Mouse (Mus musculus): ENCODE data around the gene Gamt. TPM values are rescaled to one million over a fixed set of nuclear protein-coding genes. Genes with fewer than 3 reads are reported as not detected.
"Not testable (repeated sequence)": the region's sequence is repeated elsewhere in the genome, so short reads cannot be mapped to it uniquely, and the experiment has no call there.

Gene Gamt
- polyA plus RNA-seq, 1 experiment from 2014 or later = 29.4 TPM

- H3K36me3 ChIP-seq (ENCODE audit: insufficient read depth) = no peaks in the 10 kb centered on the region
- 27% methylated on average over 16 of the region's 16 CpGs for WGBS
- H3K4me2 ChIP-seq = no peak overlapping the region
- DNase-seq (no peak), ATAC-seq (ENCODE audit: insufficient read depth) (no peak)
- TF ChIP-seq CTCF (IDR thresholded peaks at IDR 0.05; ENCODE audit: low read depth) = no peak
- H3K9ac ChIP-seq = peak overlapping the region; percentile 18; the same call in 1 of the 2 replicates
- no peaks in the 10 kb centered on the region for H3K9me3 ChIP-seq (ENCODE audit: low read depth, low read length)
- no peak overlapping the region for H3K4me3 ChIP-seq (ENCODE audit: low read depth, low read length)
- no peaks in the 10 kb centered on the region for H3K27me3 ChIP-seq (ENCODE audit: insufficient read depth, low read length)
- H3K27ac ChIP-seq (ENCODE audit: low read depth) = no peak overlapping the region
- no peaks in the 10 kb centered on the region for H3K4me1 ChIP-seq (ENCODE audit: insufficient read depth)
Observed at GRCm38 (mm10) chr10:80215048-80215772, 45.6 kb downstream of the Gamt start.

- not testable (repeated sequence) for H3K36me3 ChIP-seq (ENCODE audit: insufficient read depth); H3K27me3 ChIP-seq (ENCODE audit: insufficient read depth, low read length); H3K4me1 ChIP-seq (ENCODE audit: insufficient read depth); H3K9me3 ChIP-seq (ENCODE audit: low read depth, low read length); H3K4me3 ChIP-seq (ENCODE audit: low read depth, low read length); H3K4me2 ChIP-seq; H3K9ac ChIP-seq; DNase-seq; ATAC-seq (ENCODE audit: insufficient read depth); H3K27ac ChIP-seq (ENCODE audit: low read depth)
- 65% methylated on average over 7 of the region's 7 CpGs for WGBS
Observed at GRCm38 (mm10) chr10:80211547-80212103, 49.2 kb downstream of the Gamt start.

GRCm38 (mm10) chr10:80208841-80209371 lies 51.9 kb downstream of the Gamt start:
- Histone ChIP-seq H3K4me3 (ENCODE audit: low read depth, low read length) (no peak overlapping the region), H3K36me3 (ENCODE audit: insufficient read depth) (no peaks in the 10 kb centered on the region), H3K9me3 (ENCODE audit: low read depth, low read length) (no peaks in the 10 kb centered on the region), H3K4me1 (ENCODE audit: insufficient read depth) (no peaks in the 10 kb centered on the region), H3K9ac (no peak overlapping the region), H3K27me3 (ENCODE audit: insufficient read depth, low read length) (no peaks in the 10 kb centered on the region), H3K27ac (ENCODE audit: low read depth) (no peak overlapping the region), H3K4me2 (peak overlapping the region; percentile 18; the same call in 1 of the 2 replicates)
- 16% methylated on average over 24 of the region's 24 CpGs for WGBS
- DNase-seq (peak; percentile 23), ATAC-seq (ENCODE audit: insufficient read depth) (no peak)
- TF ChIP-seq CTCF (IDR thresholded peaks at IDR 0.05; ENCODE audit: low read depth) = no peak

GRCm38 (mm10) chr10:80208248-80208647 lies 52.6 kb downstream of the Gamt start:
- no peak overlapping the region for H3K4me2 ChIP-seq
- no peaks in the 10 kb centered on the region for H3K4me1 ChIP-seq (ENCODE audit: insufficient read depth)
- H3K36me3 ChIP-seq (ENCODE audit: insufficient read depth) = no peaks in the 10 kb centered on the region
- DNase-seq (no peak), ATAC-seq (ENCODE audit: insufficient read depth) (no peak)
- TF ChIP-seq CTCF (IDR thresholded peaks at IDR 0.05; ENCODE audit: low read depth) = no peak
- no peak overlapping the region for H3K9ac ChIP-seq
- 55% methylated on average over 4 of the region's 4 CpGs for WGBS
- H3K4me3 ChIP-seq (ENCODE audit: low read depth, low read length) = no peak overlapping the region
- no peaks in the 10 kb centered on the region for H3K9me3 ChIP-seq (ENCODE audit: low read depth, low read length)
- H3K27me3 ChIP-seq (ENCODE audit: insufficient read depth, low read length) = no peaks in the 10 kb centered on the region
- no peak overlapping the region for H3K27ac ChIP-seq (ENCODE audit: low read depth)

Small RNAs within 50 kb of the gene (microRNA-seq; reads per million reads assigned to microRNA genes)
- not detected for gene Mir6911 (ENCODE audit: borderline number of aligned reads)

Other genes starting within 250 kb of the Gamt start
- 11.2 and 13.2 TPM in 2 replicates for gene Arhgap45, start 244.4 kb downstream of the Gamt start, polyA plus RNA-seq (2014; fragmentation: Nextera tagmentation; extraction: Ambion mirVana)
- gene Polr2e, start 221.2 kb downstream of the Gamt start, polyA plus RNA-seq (2014; fragmentation: Nextera tagmentation; extraction: Ambion mirVana) = 240 and 258 TPM in 2 replicates
- 471 and 474 TPM in 2 replicates for gene Gpx4, start 213.8 kb downstream of the Gamt start, polyA plus RNA-seq (2014; fragmentation: Nextera tagmentation; extraction: Ambion mirVana)
- gene Sbno2, start 155.4 kb downstream of the Gamt start, polyA plus RNA-seq (2014; fragmentation: Nextera tagmentation; extraction: Ambion mirVana) = 13.9 and 16.3 TPM in 2 replicates
- 28.7 and 29.7 TPM in 2 replicates for gene Stk11, start 145.2 kb downstream of the Gamt start, polyA plus RNA-seq (2014; fragmentation: Nextera tagmentation; extraction: Ambion mirVana)
- gene Atp5d, start 122.4 kb downstream of the Gamt start, polyA plus RNA-seq (2014; fragmentation: Nextera tagmentation; extraction: Ambion mirVana) = 493 and 529 TPM in 2 replicates
- 3.8 and 5.5 TPM in 2 replicates for gene Cbarp, start 120.2 kb downstream of the Gamt start, polyA plus RNA-seq (2014; fragmentation: Nextera tagmentation; extraction: Ambion mirVana)
- 32.6 and 34.2 TPM in 2 replicates for gene Midn, start 112.7 kb downstream of the Gamt start, polyA plus RNA-seq (2014; fragmentation: Nextera tagmentation; extraction: Ambion mirVana)
- 71.8 and 71.9 TPM in 2 replicates for gene Cirbp, start 95.0 kb downstream of the Gamt start, polyA plus RNA-seq (2014; fragmentation: Nextera tagmentation; extraction: Ambion mirVana)
- gene 1600002K03Rik, start 88.1 kb downstream of the Gamt start, polyA plus RNA-seq (2014; fragmentation: Nextera tagmentation; extraction: Ambion mirVana) = 8.3 and 9.7 TPM in 2 replicates
- 19.6 and 22.7 TPM in 2 replicates for gene Efna2, start 81.5 kb downstream of the Gamt start, polyA plus RNA-seq (2014; fragmentation: Nextera tagmentation; extraction: Ambion mirVana)
- gene Mum1, start 34.6 kb downstream of the Gamt start, polyA plus RNA-seq (2014; fragmentation: Nextera tagmentation; extraction: Ambion mirVana) = 56.8 and 63.4 TPM in 2 replicates
- gene Ndufs7, start 11.9 kb downstream of the Gamt start, polyA plus RNA-seq (2014; fragmentation: Nextera tagmentation; extraction: Ambion mirVana) = 318 and 319 TPM in 2 replicates
- gene Dazap1, start 474 bp upstream of the Gamt start, polyA plus RNA-seq (2014; fragmentation: Nextera tagmentation; extraction: Ambion mirVana) = 44.9 and 49.3 TPM in 2 replicates
- 1,192 and 1,202 TPM in 2 replicates for gene Rps15, start 31.4 kb upstream of the Gamt start, polyA plus RNA-seq (2014; fragmentation: Nextera tagmentation; extraction: Ambion mirVana)
- 0.62 and 0.96 TPM in 2 replicates for gene Apc2, start 35.0 kb upstream of the Gamt start, polyA plus RNA-seq (2014; fragmentation: Nextera tagmentation; extraction: Ambion mirVana)
- gene 2310011J03Rik, start 59.5 kb upstream of the Gamt start, polyA plus RNA-seq (2014; fragmentation: Nextera tagmentation; extraction: Ambion mirVana) = 41.7 and 41.8 TPM in 2 replicates
- 3.8 and 4.2 TPM in 2 replicates for gene Pcsk4, start 68.5 kb upstream of the Gamt start, polyA plus RNA-seq (2014; fragmentation: Nextera tagmentation; extraction: Ambion mirVana)
- gene Reep6, start 68.9 kb upstream of the Gamt start, polyA plus RNA-seq (2014; fragmentation: Nextera tagmentation; extraction: Ambion mirVana) = 10.5 and 12.2 TPM in 2 replicates
- 0.68 and 1.2 TPM in 2 replicates for gene Adamtsl5, start 87.4 kb upstream of the Gamt start, polyA plus RNA-seq (2014; fragmentation: Nextera tagmentation; extraction: Ambion mirVana)
- gene Plk5, start 95.4 kb upstream of the Gamt start, polyA plus RNA-seq (2014; fragmentation: Nextera tagmentation; extraction: Ambion mirVana) = 0.61 and 0.77 TPM in 2 replicates
- 7.4 and 8.6 TPM in 2 replicates for gene Mex3d, start 126.6 kb upstream of the Gamt start, polyA plus RNA-seq (2014; fragmentation: Nextera tagmentation; extraction: Ambion mirVana)
- 224 and 268 TPM in 2 replicates for gene Mbd3, start 138.5 kb upstream of the Gamt start, polyA plus RNA-seq (2014; fragmentation: Nextera tagmentation; extraction: Ambion mirVana)
- 663 and 669 TPM in 2 replicates for gene Uqcr11, start 145.8 kb upstream of the Gamt start, polyA plus RNA-seq (2014; fragmentation: Nextera tagmentation; extraction: Ambion mirVana)
- 148 and 175 TPM in 2 replicates for gene Tcf3, start 172.6 kb upstream of the Gamt start, polyA plus RNA-seq (2014; fragmentation: Nextera tagmentation; extraction: Ambion mirVana)
- not detected in 2 replicates for gene Onecut3, start 233.8 kb upstream of the Gamt start, polyA plus RNA-seq (2014; fragmentation: Nextera tagmentation; extraction: Ambion mirVana)

Data from lung, embryonic 14.5 days (tissue).